Comparison of ENCODE assay signal across 13 mouse cellular contexts in the genomic region with DNA sequence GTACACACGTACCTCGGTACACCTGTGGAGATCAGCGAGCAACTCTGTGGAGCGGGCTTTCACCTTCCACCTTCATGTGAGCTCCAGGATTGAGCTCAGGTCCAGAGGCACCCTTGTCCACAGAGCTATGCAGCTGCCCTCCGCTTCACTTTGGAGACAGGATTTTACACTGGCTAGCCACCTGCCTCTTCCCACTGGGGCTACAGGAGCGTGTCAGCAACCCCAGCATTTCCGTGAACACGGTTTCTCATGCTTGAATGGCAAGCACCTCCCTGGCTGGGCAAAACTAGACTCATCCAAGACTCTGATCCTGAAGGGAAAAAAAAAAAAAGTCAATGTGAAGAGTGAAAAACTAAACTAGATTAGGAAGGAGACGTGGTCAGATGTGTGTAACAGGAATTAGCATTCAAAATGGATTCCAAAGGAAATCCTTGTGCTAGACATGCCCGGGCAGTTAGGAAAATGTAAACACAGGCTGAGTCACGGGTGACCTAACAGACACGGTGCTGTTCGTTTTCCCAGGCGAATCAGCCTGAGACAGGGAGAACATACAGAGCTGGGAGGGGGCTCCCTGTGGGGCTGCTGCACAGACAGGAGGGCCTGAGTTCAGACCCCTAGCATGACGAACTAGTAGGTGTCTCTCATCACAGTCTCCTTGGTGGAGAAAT. TPM values are rescaled to one million over a fixed set of nuclear protein-coding genes. Genes with fewer than 3 reads are reported as not detected.
DNase-seq lines count a peak whose midpoint lies in the region; ATAC-seq and TF ChIP-seq lines count a peak whose summit lies in the region.
"Had no signal": no experiment of that assay in that cellular context is flagged by ENCODE, and none has a peak within 500 bp of the region (broad histone marks: within the 10 kb centered on the region; RNA-seq: fewer than 3 reads in every experiment).

No protein-coding gene starts in this region.

- ATAC-seq in Patski, result peak; percentile 31
- ATAC-seq in stomach, embryonic 14.5 days (ENCODE audit: insufficient number of reproducible peaks, insufficient read depth, low FRiP score, low read depth), result 0 out of 2 replicates have a peak, but pooled peaks have one; percentile 29
- no peak for ATAC-seq in liver, embryonic 12.5 days

- TF ChIP-seq CTCF in Patski (IDR thresholded peaks at IDR 0.05), result no peak
- TF ChIP-seq CTCF in kidney, adult 2 months (conservative IDR thresholded peaks at IDR 0.05; ENCODE audit: insufficient read depth, insufficient read length, low read depth, low read length), result no peak

- H3K27ac ChIP-seq in kidney, adult 2 months (ENCODE audit: insufficient read depth, low read depth, low read length), result peak overlapping the region; percentile 39; the same call in 1 of the 2 replicates
- H3K27ac ChIP-seq in stomach, embryonic 14.5 days (ENCODE audit: low read length), result peak overlapping the region; percentile 72
- no peak overlapping the region for H3K27ac ChIP-seq in liver, embryonic 12.5 days
- H3K27ac ChIP-seq: gastrocnemius, adult 2 months had no signal

- H3K9ac ChIP-seq in stomach, embryonic 14.5 days (replicated peaks; ENCODE audit: low read depth, low read length), result no peak overlapping the region
- no peak overlapping the region for H3K9ac ChIP-seq in liver, embryonic 12.5 days

- no peak overlapping the region for H3K4me3 ChIP-seq in kidney, adult 2 months (ENCODE audit: insufficient read depth, low read depth, low read length)
- H3K4me3 ChIP-seq in stomach, embryonic 14.5 days (ENCODE audit: low read depth, low read length), result no peak overlapping the region
- H3K4me3 ChIP-seq in liver, embryonic 12.5 days, result no peak overlapping the region
- H3K4me3 ChIP-seq: gastrocnemius, adult 2 months had no signal

- H3K4me1 ChIP-seq in kidney, adult 2 months (ENCODE audit: control insufficient read depth, insufficient read depth, low read length), result no peaks in the 10 kb centered on the region
- H3K4me1 ChIP-seq in stomach, embryonic 14.5 days (ENCODE audit: control insufficient read depth, insufficient read depth, low read length), result peaks cover 5% of the 10 kb centered on the region; the same call in 1 of the 2 replicates
- peaks cover 26% of the 10 kb centered on the region for H3K4me1 ChIP-seq in liver, embryonic 12.5 days

- 42% methylated on average over 15 of the region's 15 CpGs for WGBS in kidney, adult 2 months
- 35% methylated on average over 15 of the region's 15 CpGs for WGBS in stomach, embryonic 14.5 days
- 69% methylated on average over 15 of the region's 15 CpGs for WGBS in liver, embryonic 12.5 days (ENCODE audit: insufficient replicate concordance)

- no peaks in the 10 kb centered on the region for H3K27me3 ChIP-seq in Patski
- H3K27me3 ChIP-seq in kidney, adult 2 months (replicated peaks; ENCODE audit: control insufficient read depth, insufficient read depth, low read length), result no peaks in the 10 kb centered on the region
- peaks cover 11% of the 10 kb centered on the region; the same call in 1 of the 2 replicates for H3K27me3 ChIP-seq in stomach, embryonic 14.5 days (ENCODE audit: control insufficient read depth, insufficient read depth, low read length)
- H3K27me3 ChIP-seq in liver, embryonic 12.5 days (replicated peaks), result peaks cover 26% of the 10 kb centered on the region

- no peaks in the 10 kb centered on the region for H3K9me3 ChIP-seq in stomach, embryonic 14.5 days (ENCODE audit: control insufficient read depth, low read depth, low read length)
- H3K9me3 ChIP-seq in liver, embryonic 12.5 days (replicated peaks), result no peaks in the 10 kb centered on the region

- H3K36me3 ChIP-seq in kidney, adult 2 months (ENCODE audit: control insufficient read depth, insufficient read depth, low read length), result no peaks in the 10 kb centered on the region
- H3K36me3 ChIP-seq in stomach, embryonic 14.5 days (ENCODE audit: control insufficient read depth, insufficient read depth, low read length), result peaks cover 17% of the 10 kb centered on the region
- peaks cover 20% of the 10 kb centered on the region for H3K36me3 ChIP-seq in liver, embryonic 12.5 days

- in situ Hi-C loops in Patski (cut with MboI; ENCODE audit: low pct_unique_long_range_greater_than_20kb), result no loop called here

- CTCF ChIA-PET in Patski (lab: Charles Lee), result interaction anchor here (1.4 to 1.8 kb wide), 3 partner anchors 10 to 26 kb away, joined by 3 to 5 read pairs (median 3); no protein-coding TSS in a partner anchor

- peak; percentile 36 for DNase-seq in kidney, adult 11 months
- DNase-seq in kidney, adult 18-20 months, result no peak
- peak; percentile 81 for DNase-seq in Patski (ENCODE audit: low read depth, low spot score)
- DNase-seq in kidney, adult 2 months, result peak; percentile 60
- DNase-seq in left cerebral cortex, postnatal 25 days (ENCODE audit: low spot score in 2 of 2), result no peak
- DNase-seq in right cerebral cortex, postnatal 25 days, result no peak
- DNase-seq: adrenal gland, postnatal 10 days; cerebellum, adult 11-12 months; gastrocnemius, adult 2 months; heart, postnatal 14 days; thymus, postnatal 4 days had no signal

- POLR2A ChIA-PET in Patski (lab: Charles Lee), result interaction anchor here (0.7 kb wide), 1 partner anchor 16 kb away, joined by 3 read pairs; no protein-coding TSS in a partner anchor

- intact Hi-C loops in left cerebral cortex, postnatal 25 days (cut with DNase I), result no loop called here

- no peak for TF ChIP-seq POLR2A in kidney, adult 2 months (IDR thresholded peaks at IDR 0.05; ENCODE audit: low read depth, low read length)

- H3K4me2 ChIP-seq in stomach, embryonic 14.5 days (replicated peaks; ENCODE audit: low read depth, low read length), result 0 out of 2 replicates have a peak overlapping the region, but pooled peaks have one; percentile 7
- H3K4me2 ChIP-seq in liver, embryonic 12.5 days, result no peak overlapping the region

RNA-seq across cellular contexts. Expression of gene Itgb4, which starts 4.4 kb away (rescaled TPM):
- 0.06 TPM for polyA plus RNA-seq in Patski (2021)
- 5.1 and 5.3 TPM in 2 replicates for polyA plus RNA-seq in kidney, adult 2 months (2012; rRNA removed)
- polyA plus RNA-seq in stomach, embryonic 14.5 days (2014; fragmentation: Nextera tagmentation; extraction: Ambion mirVana), result 10.2 and 10.7 TPM in 2 replicates
- polyA plus RNA-seq in liver, embryonic 12.5 days (2016; fragmentation: Nextera tagmentation; extraction: Ambion mirVana), result 0.31 and 0.44 TPM in 2 replicates
- 1 to 10 TPM; 3.7 to 6.6 TPM for total RNA-seq in left cerebral cortex, postnatal 25 days (2021)

RNA-seq across cellular contexts. Expression of gene Recql5, which starts 36.9 kb away (rescaled TPM):
- polyA plus RNA-seq in Patski (2021), result 20.9 TPM
- 16.9 and 18.8 TPM in 2 replicates for polyA plus RNA-seq in kidney, adult 2 months (2012; rRNA removed)
- 19.6 and 20.2 TPM in 2 replicates for polyA plus RNA-seq in stomach, embryonic 14.5 days (2014; fragmentation: Nextera tagmentation; extraction: Ambion mirVana)
- 14.9 and 17.6 TPM in 2 replicates for polyA plus RNA-seq in liver, embryonic 12.5 days (2016; fragmentation: Nextera tagmentation; extraction: Ambion mirVana)
- 10 to 100 TPM; 22.3 to 26.3 TPM for total RNA-seq in left cerebral cortex, postnatal 25 days (2021)

RNA-seq across cellular contexts. Expression of gene Sap30bp, which starts 37.1 kb away (rescaled TPM):
- polyA plus RNA-seq in Patski (2021), result 46.3 TPM
- polyA plus RNA-seq in kidney, adult 2 months (2012; rRNA removed), result 20.5 and 24.1 TPM in 2 replicates
- 35.8 and 43.6 TPM in 2 replicates for polyA plus RNA-seq in stomach, embryonic 14.5 days (2014; fragmentation: Nextera tagmentation; extraction: Ambion mirVana)
- polyA plus RNA-seq in liver, embryonic 12.5 days (2016; fragmentation: Nextera tagmentation; extraction: Ambion mirVana), result 23.1 and 24.5 TPM in 2 replicates
- 10 to 100 TPM; 40.4 to 45.5 TPM for total RNA-seq in left cerebral cortex, postnatal 25 days (2021)

RNA-seq across cellular contexts. Expression of gene Galk1, which starts 42.4 kb away (rescaled TPM):
- 100 TPM for polyA plus RNA-seq in Patski (2021)
- 83.2 and 87.9 TPM in 2 replicates for polyA plus RNA-seq in kidney, adult 2 months (2012; rRNA removed)
- 157 and 164 TPM in 2 replicates for polyA plus RNA-seq in stomach, embryonic 14.5 days (2014; fragmentation: Nextera tagmentation; extraction: Ambion mirVana)
- 187 and 200 TPM in 2 replicates for polyA plus RNA-seq in liver, embryonic 12.5 days (2016; fragmentation: Nextera tagmentation; extraction: Ambion mirVana)
- total RNA-seq in left cerebral cortex, postnatal 25 days (2021), result 10 to 100 TPM; 14.7 to 18.7 TPM

RNA-seq across cellular contexts. Expression of gene H3f3b, which starts 57.6 kb away (rescaled TPM):
- 1,066 TPM for polyA plus RNA-seq in Patski (2021)
- 135 and 150 TPM in 2 replicates for polyA plus RNA-seq in kidney, adult 2 months (2012; rRNA removed)
- 1,982 and 2,067 TPM in 2 replicates for polyA plus RNA-seq in stomach, embryonic 14.5 days (2014; fragmentation: Nextera tagmentation; extraction: Ambion mirVana)
- 816 and 835 TPM in 2 replicates for polyA plus RNA-seq in liver, embryonic 12.5 days (2016; fragmentation: Nextera tagmentation; extraction: Ambion mirVana)
- 100 to 1,000 TPM; 225 to 260 TPM for total RNA-seq in left cerebral cortex, postnatal 25 days (2021)

Comparison
In these comparisons a context has a peak if more than half of its experiments do, and no peak if none do; other contexts are left out.
1. DNase-seq: peak in kidney, adult 11 months (single experiment), Patski (single experiment) and kidney, adult 2 months (single experiment); none in kidney, adult 18-20 months (single experiment), left cerebral cortex, postnatal 25 days (0 of 2) and right cerebral cortex, postnatal 25 days (single experiment).